Mouse (Mus musculus) lung, embryonic 15.5 days (tissue): ENCODE results near the gene Tmem211. TPM values are rescaled to one million over a fixed set of nuclear protein-coding genes. Genes with fewer than 3 reads are reported as not detected.

Experiments
- ATAC-seq: fragments of 200-750 bp; cut with Nextera tagmentation; 2 replicates; pipeline ENCODE4 v1.8.0; 2017; ENCODE audit warnings: moderate number of reproducible peaks, borderline replicate concordance; ENCODE audit not compliant: low FRiP score, low TSS enrichment; ENCODE audit errors: extremely low read depth
- H3K27ac ChIP-seq: fragments of 300-500 bp; sonication (generic); 2 replicates; pipeline ENCODE4 v1.5.1; 2015; ENCODE audit warnings: moderate library complexity, mild to moderate bottlenecking, inconsistent platforms
- H3K27me3 ChIP-seq: fragments of 300-500 bp; sonication (generic); 2 replicates; pipeline ENCODE4 v1.6.1; 2015; ENCODE audit warnings: inconsistent platforms
- H3K36me3 ChIP-seq: fragments of 300-500 bp; sonication (generic); 2 replicates; pipeline ENCODE4 v1.6.1; 2015; ENCODE audit warnings: inconsistent platforms
- H3K4me1 ChIP-seq: fragments of 300-500 bp; sonication (generic); 2 replicates; pipeline ENCODE4 v1.6.1; 2015; ENCODE audit warnings: inconsistent platforms
- H3K4me2 ChIP-seq: fragments of 300-500 bp; sonication (generic); 2 replicates; pipeline ENCODE4 v1.6.1; 2015; ENCODE audit warnings: inconsistent platforms, mild to moderate bottlenecking, moderate library complexity
- H3K4me3 ChIP-seq: fragments of 300-500 bp; sonication (generic); 2 replicates; pipeline ENCODE4 v1.5.1; 2015; ENCODE audit warnings: mild to moderate bottlenecking, inconsistent platforms
- H3K9ac ChIP-seq: fragments of 300-500 bp; sonication (generic); 2 replicates; pipeline ENCODE4 v1.6.1; 2015; ENCODE audit warnings: inconsistent platforms
- H3K9me3 ChIP-seq: fragments of 300-500 bp; sonication (generic); 2 replicates; pipeline ENCODE4 v1.6.1; 2016; ENCODE audit warnings: inconsistent platforms
- WGBS: fragments of 180-500 bp; shearing (Covaris S2); methylation state at CpG from one replicate; pipeline ENCODE4 v1.1.7; 2015; 5-methylcytosine and 5-hydroxymethylcytosine counted together
- polyA plus RNA-seq: library from polyadenylated mRNA; unstranded; fragments of >200 nt; fragmentation: Nextera tagmentation; extraction: Ambion mirVana; gene quantifications from 2 replicates; pipeline ENCODE4 v1.2.1, GENCODE M21; 2015

Gene Tmem211
- polyA plus RNA-seq, 1 experiment from 2014 or later = not detected

DNA sequence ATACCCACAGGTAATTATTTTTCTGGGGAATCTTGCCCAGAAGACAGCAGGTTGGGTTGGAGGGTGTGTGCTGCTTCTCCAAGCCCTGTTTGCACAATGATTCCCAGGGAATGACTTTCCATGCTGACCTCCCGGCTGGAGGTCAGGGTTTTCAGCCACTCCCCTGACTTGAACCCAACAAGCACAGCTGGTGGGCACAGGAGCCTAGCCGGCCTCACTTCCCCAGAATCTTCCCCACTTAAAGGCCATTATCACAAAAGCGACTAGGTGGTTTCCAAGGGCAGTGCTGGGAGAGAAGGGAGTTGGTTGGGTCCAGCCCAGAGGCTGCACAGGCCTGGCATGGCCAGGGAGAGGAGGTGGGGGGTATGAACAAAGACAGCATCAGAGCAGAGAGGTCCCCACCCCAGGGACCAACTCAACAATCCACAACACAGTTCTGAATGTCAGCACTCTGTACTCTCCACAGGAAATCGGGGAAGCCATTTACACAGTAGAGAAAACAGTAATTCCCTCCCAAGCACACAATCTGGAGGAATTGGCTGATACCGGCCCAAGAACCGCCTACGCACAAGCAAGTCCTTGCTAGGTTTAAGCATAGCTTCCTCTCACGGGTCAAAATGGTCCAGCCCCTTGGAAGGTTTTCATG, 27.5 kb upstream of the Tmem211 start:
- ATAC-seq = no peak
- H3K9me3 ChIP-seq = no peaks in the 10 kb centered on the region

DNA sequence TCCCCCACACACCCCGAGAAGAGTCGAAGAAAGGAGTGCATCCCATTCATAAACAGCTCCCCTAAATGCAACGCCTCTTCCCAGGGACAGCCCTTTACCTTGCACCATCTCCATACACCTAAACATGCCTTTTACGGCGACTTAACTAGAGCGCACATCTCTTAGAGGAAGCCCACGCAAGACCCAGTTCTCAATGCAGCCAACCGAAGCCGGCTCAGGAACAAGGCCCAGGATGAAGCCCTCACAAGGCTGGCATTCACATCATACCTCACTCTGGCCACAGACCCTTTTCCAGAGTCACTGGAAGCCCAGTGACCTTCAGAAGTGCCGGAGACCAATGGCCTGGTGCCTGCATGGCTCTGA, 27.0 kb upstream of the Tmem211 start:
- Histone ChIP-seq H3K9me3 (no peaks in the 10 kb centered on the region), H3K4me2 (no peak overlapping the region), H3K4me3 (no peak overlapping the region), H3K36me3 (no peaks in the 10 kb centered on the region), H3K27ac (peak overlapping the region; percentile 30; the same call in 1 of the 2 replicates), H3K27me3 (no peaks in the 10 kb centered on the region), H3K9ac (no peak overlapping the region), H3K4me1 (peaks cover 5% of the 10 kb centered on the region; the same call in 1 of the 2 replicates)
- WGBS = 80% methylated on average over 10 of the region's 10 CpGs
- no peak for ATAC-seq

More for the DNA sequence above, 27.5 kb upstream of the Tmem211 start:
- Histone ChIP-seq H3K36me3 (no peaks in the 10 kb centered on the region), H3K4me2 (no peak overlapping the region), H3K9ac (no peak overlapping the region), H3K4me3 (no peak overlapping the region), H3K27ac (peak overlapping the region; percentile 81), H3K27me3 (no peaks in the 10 kb centered on the region), H3K4me1 (peaks cover 5% of the 10 kb centered on the region; the same call in 1 of the 2 replicates)
- WGBS = 43% methylated on average over 8 of the region's 8 CpGs

DNA sequence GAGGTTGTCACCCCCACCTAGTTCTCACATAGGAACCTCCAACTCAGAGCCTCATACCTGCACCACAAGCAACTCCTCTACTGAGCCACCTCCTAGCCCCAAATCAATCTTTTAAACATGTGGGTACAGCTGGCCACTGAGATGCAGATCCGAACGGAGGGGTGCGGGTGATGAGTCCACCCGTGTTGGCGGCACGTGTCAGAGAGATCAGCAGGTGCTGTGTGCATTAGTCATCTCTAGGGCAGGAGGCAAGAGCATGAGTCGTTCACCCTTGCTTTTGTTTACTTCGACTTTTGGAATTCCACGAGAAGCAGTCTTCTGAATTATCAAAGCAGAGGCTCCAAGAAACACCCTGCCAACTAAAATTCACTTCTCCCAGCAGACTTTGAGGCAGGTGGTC, 22.5 kb upstream of the Tmem211 start:
- Histone ChIP-seq H3K27ac (no peak overlapping the region), H3K36me3 (no peaks in the 10 kb centered on the region), H3K4me1 (peaks cover 27% of the 10 kb centered on the region), H3K27me3 (no peaks in the 10 kb centered on the region), H3K9me3 (no peaks in the 10 kb centered on the region), H3K9ac (no peak overlapping the region), H3K4me3 (no peak overlapping the region), H3K4me2 (no peak overlapping the region)
- no peak for ATAC-seq
- whole genome bisulfite sequencing = 76% methylated on average over 9 of the region's 9 CpGs

DNA sequence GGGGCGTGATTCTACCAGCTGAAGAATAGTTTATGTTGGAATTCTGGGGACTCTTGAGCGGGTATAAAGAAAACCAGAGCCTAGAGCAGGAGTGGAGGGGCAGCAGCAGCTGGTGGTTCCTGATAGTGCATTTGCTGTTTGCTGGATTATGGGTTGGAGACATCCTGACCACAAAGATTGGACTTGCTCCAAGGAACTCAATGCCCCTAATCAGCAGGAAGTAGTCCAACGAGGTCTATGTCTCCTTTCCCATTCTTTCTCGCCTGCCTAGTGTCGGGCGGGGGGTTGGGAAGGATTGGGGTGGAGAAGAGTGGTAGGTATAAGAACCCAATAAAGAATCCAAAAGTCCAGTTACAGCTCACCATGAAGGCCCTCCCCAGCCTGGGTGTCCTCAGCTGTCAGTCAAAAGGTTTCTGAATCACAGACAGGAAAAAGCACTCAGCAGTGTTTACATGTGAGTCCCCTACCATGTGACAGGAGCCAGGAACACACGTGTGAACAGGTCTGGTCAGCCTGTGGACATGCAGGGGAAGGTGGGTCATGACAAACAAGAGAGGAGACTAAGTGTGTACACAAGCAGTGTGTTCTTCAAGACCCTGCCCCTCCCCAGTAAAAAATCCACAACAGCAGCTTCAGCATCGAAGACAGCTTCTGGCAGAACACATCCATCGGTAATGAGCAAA, 19.9 kb upstream of the Tmem211 start:
- Histone ChIP-seq H3K27me3 (no peaks in the 10 kb centered on the region), H3K4me3 (no peak overlapping the region), H3K4me2 (no peak overlapping the region), H3K27ac (peak overlapping the region; percentile 92), H3K4me1 (peaks cover 41% of the 10 kb centered on the region), H3K9ac (no peak overlapping the region), H3K36me3 (no peaks in the 10 kb centered on the region), H3K9me3 (no peaks in the 10 kb centered on the region)
- ATAC-seq = no peak
- WGBS = 28% methylated on average over 9 of the region's 9 CpGs

DNA sequence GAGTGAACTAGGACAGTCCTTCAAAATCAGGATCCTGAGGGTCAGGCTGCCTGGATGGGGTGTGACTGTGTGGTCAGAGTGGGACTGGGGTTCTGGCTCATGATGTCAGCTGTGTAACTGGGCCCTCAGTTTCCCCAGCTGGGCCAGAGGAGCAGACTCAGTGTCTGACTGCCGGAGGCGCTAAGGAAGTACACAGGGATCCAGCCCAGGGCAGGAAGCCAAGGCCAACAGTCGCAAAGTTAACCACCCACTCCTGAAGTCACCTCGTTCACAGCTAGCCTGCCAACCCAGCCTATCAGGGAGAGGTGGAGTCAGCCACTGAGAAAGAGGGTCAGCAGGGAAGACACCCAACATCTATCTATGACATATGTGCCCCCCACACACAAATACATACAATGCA, 18.7 kb upstream of the Tmem211 start:
- Histone ChIP-seq H3K9ac (no peak overlapping the region), H3K36me3 (no peaks in the 10 kb centered on the region), H3K4me2 (no peak overlapping the region), H3K4me3 (no peak overlapping the region), H3K27me3 (no peaks in the 10 kb centered on the region), H3K27ac (peak overlapping the region; percentile 92), H3K4me1 (peaks cover 41% of the 10 kb centered on the region), H3K9me3 (no peaks in the 10 kb centered on the region)
- no peak for ATAC-seq
- 29% methylated on average over 4 of the region's 4 CpGs for WGBS

DNA sequence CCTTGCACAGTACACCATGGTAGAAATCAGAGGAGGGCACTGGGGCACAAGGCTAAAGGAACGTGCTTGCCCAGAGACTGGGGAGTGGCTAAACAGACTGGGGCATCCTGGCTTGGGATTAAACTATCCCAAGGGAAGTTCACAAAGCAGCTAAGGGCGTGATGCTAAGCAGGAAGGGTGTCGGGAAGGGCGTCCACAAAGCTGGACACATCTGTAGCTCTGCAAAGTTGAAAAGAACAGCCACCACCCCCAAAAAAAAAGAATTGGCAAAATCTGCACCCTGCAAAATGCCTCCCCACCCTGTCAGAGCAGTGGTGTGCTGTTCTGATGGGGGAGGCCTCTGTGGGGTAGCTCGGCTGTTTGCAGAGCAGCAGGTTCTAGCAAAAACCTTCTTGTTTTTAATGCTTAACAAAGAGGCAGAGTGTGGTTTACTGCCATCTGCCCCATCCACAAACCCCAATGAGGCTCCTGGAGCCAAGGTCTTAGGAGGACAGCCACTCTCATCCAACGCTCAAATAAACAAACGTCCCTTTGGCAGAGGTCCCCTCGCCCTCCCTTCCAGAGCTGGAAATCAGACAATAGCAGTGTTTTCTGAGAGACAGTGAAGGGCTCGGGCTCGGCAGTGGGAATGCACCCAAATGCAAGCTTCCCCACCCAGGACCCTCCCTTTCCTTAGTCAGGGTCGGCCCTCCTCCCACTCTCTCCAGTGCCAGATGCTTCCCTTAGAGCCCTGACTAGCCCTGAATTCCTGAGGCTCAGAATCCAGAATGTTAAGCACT, 17.9 kb upstream of the Tmem211 start:
- Histone ChIP-seq H3K4me1 (peaks cover 45% of the 10 kb centered on the region), H3K4me2 (peak overlapping the region; percentile 27), H3K9me3 (no peaks in the 10 kb centered on the region), H3K27ac (peak overlapping the region; percentile 92), H3K4me3 (no peak overlapping the region), H3K27me3 (no peaks in the 10 kb centered on the region), H3K9ac (no peak overlapping the region), H3K36me3 (no peaks in the 10 kb centered on the region)
- ATAC-seq = peak; percentile 75
- WGBS = 32% methylated on average over 11 of the region's 11 CpGs

DNA sequence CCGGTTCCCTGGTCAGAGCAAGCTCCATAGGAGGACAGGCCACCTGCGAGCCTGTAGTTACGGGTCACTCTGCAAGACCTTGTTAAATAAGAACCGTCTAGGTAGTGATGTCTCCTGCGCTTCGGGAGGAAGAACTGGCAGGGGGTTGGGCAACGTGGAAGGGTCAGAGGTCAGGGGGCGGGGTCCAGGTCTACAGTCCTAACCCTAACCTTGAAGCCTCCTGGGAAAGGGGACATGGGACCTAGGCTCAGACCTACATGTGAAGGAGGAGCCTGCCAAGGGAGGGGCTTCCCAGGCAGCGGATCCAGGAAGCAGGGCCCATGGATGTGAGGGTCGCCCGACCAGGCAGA, 17.3 kb upstream of the Tmem211 start:
- Histone ChIP-seq H3K4me1 (peaks cover 47% of the 10 kb centered on the region), H3K9ac (no peak overlapping the region), H3K27ac (peak overlapping the region; percentile 92), H3K4me3 (no peak overlapping the region), H3K36me3 (no peaks in the 10 kb centered on the region), H3K4me2 (peak overlapping the region; percentile 27), H3K27me3 (no peaks in the 10 kb centered on the region), H3K9me3 (no peaks in the 10 kb centered on the region)
- ATAC-seq = no peak
- 28% methylated on average over 11 of the region's 11 CpGs for whole genome bisulfite sequencing

DNA sequence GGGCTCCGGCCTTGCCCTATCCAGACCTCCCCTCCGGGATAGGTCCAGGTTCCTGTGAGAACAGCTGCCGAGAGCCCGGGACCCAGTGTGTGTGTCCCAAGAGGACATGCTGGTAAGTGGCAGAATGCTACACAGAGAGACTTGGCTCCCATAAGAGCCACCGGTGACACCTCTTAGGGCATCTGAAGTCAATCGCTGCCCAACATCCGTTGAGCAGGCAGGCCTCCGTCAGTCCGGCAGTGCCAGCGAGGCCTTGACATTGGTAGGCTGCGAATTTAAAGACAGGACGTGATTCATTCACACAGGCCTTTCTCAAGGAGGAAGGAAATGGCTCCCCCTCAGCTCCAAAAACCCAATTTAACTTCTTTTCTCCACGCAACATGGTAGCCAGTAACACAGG, 16.8 kb upstream of the Tmem211 start:
- Histone ChIP-seq H3K4me3 (no peak overlapping the region), H3K9me3 (no peaks in the 10 kb centered on the region), H3K36me3 (no peaks in the 10 kb centered on the region), H3K9ac (no peak overlapping the region), H3K4me1 (peaks cover 47% of the 10 kb centered on the region), H3K27ac (peak overlapping the region; percentile 92), H3K4me2 (peak overlapping the region; percentile 27; the same call in 1 of the 2 replicates), H3K27me3 (no peaks in the 10 kb centered on the region)
- no peak for ATAC-seq
- WGBS = 76% methylated on average over 13 of the region's 13 CpGs

DNA sequence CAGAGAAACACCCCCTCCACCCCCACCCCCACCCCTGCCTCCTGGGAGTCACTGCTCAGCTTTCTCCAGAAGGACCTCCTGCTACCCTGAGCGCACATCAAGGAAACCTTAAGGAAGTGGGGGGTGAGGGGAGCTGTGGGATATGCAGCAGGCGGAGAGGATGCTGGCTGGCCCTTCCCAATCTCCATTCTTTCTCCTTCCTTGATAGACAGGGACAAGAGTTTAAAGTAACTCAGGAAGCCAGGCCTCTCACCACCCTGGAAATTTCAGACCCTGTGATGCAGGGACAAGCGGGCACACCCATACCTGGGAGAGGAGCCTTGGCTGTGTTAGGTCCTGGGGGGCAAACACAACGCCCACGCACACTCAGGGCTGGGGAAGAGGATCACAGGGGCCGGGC, 16.4 kb upstream of the Tmem211 start:
- Histone ChIP-seq H3K4me1 (peaks cover 47% of the 10 kb centered on the region), H3K9me3 (no peaks in the 10 kb centered on the region), H3K4me3 (no peak overlapping the region), H3K4me2 (no peak overlapping the region), H3K36me3 (no peaks in the 10 kb centered on the region), H3K27me3 (no peaks in the 10 kb centered on the region), H3K9ac (no peak overlapping the region), H3K27ac (peak overlapping the region; percentile 92)
- WGBS = 60% methylated on average over 6 of the region's 6 CpGs
- no peak for ATAC-seq

DNA sequence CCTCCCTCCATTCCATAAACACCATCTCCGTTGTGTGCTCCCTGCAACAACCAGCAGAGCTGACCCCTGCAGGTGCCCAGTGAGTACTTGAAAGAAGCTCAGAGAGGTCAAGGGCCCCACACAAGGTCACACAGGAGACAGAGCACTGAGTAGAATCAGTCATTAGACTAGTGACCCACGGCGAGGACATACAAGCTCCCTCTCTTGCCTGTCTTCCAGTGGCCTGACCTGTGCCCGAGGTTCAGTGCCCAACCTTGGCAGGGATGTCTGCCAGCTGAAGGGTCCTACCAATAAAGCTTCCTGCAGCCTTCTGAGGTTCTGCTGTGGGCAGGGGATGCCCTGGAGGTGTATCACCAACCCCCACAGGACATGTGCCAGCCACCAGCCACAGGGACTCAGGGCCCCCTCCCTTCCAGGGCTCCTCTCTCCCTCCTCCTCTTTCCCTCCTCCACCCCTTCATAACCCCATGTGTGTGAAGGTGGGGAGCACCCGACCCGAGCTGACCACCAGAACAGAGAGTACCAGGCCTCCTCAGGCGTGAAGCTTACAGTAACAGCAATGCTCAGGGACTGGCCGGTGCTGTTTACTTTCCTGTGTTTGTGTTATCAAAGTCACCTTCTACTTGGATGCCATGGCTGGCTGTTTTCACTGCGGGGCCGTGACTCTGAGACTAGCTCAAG, 14.4 kb upstream of the Tmem211 start:
- 46% methylated on average over 10 of the region's 10 CpGs for WGBS

DNA sequence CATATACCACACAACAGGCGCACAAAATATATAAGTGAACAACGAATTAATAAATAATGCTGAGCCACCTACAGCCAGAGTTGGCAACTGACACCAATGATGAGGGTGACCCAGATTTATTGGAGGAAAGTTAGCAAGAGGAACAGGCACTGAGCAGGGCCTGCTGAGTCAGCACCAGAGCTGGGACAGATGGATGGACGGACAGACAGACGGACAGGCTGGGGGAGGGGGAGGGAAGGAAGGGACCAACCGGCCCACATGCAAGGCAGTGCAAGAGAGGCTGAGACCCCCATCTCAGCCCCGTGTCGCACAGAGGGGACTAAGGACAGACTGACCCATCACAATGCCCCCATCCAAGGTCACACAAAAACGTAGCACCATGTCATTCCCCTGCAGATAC, 12.7 kb upstream of the Tmem211 start:
- WGBS = 78% methylated on average over 8 of the region's 8 CpGs
- Histone ChIP-seq H3K27me3 (no peaks in the 10 kb centered on the region), H3K36me3 (no peaks in the 10 kb centered on the region), H3K9ac (no peak overlapping the region), H3K4me2 (no peak overlapping the region), H3K9me3 (no peaks in the 10 kb centered on the region), H3K4me1 (peaks cover 30% of the 10 kb centered on the region), H3K27ac (no peak overlapping the region; the same call in 1 of the 2 replicates), H3K4me3 (no peak overlapping the region)
- ATAC-seq = no peak

More for the DNA sequence above, 14.4 kb upstream of the Tmem211 start:
- Histone ChIP-seq H3K36me3 (no peaks in the 10 kb centered on the region), H3K9ac (no peak overlapping the region), H3K4me3 (no peak overlapping the region), H3K27ac (no peak overlapping the region), H3K9me3 (no peaks in the 10 kb centered on the region), H3K4me1 (peaks cover 47% of the 10 kb centered on the region), H3K4me2 (no peak overlapping the region), H3K27me3 (no peaks in the 10 kb centered on the region)
- no peak for ATAC-seq
